Mouse (Mus musculus) embryo, embryonic 11 days (tissue): ENCODE results near the gene Bmp2.
A peak's percentile ranks its signal among the peaks of the same experiment; 100 is the strongest.

ENCODE experiments used
- DNase-seq: peaks from one replicate; pipeline ENCODE4 v3.0.0-alpha.2; 2015

Gene Bmp2

DNA sequence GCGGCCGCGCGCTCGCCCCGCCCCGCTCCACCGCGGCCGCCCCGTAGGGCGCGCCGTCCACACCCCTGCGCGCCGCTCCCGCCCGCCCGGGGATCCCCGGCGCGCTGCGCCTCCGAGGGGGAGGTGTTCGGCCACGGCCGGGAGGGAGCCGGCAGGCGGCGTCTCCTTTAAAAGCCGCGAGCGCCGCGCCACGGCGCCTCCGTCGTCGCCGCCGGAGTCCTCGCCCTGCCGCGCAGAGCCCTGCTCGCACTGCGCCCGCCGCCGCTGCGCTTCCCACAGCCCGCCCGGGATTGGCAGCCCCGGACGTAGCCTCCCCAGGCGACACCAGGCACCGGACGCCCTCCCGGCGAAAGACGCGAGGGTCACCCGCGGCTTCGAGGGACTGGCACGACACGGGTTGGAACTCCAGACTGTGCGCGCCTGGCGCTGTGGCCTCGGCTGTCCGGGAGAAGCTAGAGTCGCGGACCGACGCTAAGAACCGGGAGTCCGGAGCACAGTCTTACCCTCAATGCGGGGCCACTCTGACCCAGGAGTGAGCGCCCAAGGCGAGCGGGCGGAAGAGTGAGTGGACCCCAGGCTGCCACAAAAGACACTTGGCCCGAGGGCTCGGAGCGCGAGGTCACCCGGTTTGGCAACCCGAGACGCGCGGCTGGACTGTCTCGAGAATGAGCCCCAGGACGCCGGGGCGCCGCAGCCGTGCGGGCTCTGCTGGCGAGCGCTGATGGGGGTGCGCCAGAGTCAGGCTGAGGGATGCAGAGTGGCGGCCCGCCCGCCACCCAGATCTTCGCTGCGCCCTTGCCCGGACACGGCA lies at the start of gene Bmp2:
Gene Bmp2, plus strand, starts transcription at position 129 of the 811 bp plus-strand sequence.
- peak; percentile 80 for DNase-seq

DNA sequence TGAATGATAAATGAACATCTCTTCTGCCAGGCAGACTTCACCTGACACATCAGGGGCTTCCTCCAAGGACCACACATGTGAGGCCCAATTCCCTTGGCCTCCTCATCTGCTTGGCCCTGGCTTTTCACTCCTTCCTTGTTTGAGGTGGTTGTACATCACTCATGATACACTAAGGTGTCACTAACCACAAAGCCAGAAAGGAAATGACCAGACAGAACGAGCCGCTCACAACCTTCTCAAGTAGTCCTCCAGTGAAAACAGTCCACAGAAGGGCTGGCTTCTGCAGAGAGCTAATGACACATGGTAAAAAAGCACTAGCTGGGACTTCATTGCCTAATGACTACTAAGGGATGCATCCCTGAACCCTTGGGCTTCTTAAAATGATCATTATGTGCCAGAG lies 46.3 kb upstream of the Bmp2 start:
- no peak for DNase-seq

DNA sequence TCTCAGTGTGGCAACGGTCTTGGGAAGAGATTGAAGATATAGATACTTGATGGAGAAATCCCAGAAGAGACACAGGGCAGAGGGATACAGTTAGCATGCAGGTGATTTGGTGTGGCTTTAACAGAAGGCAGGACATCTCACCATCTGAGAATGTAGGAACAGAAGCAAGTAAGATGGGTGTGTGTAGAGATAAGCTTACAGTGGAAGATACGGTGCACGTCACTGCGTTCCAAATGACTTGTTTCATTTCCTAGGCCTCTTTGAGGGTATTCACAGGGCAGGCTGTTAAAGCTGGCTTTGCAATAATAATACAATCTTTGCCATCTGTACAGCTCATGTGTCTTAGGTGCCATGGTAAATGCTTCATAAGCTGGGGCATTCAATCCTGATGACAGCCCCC lies 44.9 kb upstream of the Bmp2 start:
- no peak for DNase-seq

DNA sequence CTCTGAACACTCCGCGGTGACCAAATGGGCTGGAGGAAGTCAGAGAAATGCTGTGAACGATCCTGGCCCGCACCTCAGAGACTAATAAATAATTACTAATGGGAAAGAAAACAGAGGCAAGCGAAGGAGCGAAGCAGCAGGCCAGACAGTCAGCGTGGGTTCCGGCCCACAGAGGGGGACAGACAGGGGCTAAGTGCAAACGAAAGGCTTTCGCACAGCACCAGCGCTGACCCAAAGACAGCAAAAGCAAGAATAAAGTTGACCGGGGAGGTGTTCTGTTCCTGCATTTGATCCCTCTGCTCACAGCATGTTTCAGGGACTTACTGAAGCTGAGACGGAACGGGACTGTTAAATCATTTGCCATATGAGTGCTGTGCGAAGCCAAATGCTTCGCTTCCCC lies 42.8 kb upstream of the Bmp2 start:
- DNase-seq, result peak; percentile 23

DNA sequence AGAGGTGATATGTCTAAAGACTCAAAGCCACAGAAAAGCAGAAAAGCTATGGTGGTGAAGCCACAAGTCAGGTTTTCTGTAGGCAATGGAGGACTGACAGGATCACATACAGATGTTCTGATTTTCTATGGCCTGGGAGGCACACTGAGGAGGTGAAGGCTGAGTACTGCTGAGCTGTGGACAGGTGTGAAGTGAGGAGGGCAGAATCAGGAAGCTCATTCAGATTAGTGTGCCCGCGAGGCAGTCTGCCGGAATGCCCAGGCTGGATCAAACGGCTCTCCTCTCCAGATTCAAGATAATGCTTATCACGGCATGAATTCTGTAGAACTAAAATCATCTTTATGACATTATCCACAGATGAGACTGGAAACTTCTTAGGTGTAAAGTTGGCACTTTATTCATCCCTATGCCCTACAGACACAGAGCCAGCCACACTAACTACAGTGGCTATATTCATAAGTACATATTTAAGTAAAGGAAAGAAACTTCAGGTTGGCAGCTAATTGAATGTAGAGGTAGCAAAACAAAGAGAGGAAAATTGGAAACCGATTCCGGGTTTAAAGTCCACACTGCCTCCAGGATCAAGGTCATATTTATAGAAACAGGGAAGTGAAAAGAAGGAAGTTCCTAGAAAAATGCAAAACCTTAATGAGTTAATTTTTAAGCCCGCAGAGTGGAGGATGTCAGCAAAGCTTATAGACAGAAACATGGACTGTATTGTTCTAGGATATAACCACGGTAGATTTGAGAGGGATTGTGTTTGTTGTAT lies 40.8 kb upstream of the Bmp2 start:
- no peak for DNase-seq

DNA sequence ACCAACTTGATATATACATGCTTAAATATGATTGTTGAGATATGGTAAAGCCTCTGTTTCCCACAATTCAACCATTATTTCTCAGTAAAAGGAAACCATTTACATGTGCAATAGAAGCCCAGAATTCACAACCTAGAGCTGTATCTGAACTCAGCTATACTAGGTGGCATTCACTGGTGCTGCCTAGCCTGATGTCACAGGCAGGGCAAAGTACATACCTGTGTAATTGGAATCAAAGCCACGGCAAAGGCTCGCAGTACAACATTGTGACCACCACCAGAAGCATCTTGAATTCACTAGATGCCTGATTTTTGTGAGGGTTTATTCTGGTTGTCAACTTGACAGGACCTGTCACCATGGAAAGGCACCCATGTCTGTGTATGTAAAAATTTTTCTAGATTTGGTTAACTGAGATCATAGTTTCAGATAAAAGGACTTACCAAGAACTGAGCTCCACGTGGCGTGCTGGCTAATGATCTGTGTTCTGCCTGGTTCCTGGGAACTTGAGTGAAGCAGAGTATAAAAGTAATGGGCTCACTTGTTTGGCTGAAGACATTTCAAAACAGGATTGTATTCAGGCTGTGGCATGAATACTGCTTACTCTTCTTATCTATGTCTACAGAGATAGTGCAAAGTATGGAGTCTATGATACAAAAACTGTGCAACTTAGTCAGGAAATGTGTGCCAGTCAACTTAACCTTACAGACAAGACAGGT lies 35.5 kb upstream of the Bmp2 start:
- DNase-seq, result no peak

DNA sequence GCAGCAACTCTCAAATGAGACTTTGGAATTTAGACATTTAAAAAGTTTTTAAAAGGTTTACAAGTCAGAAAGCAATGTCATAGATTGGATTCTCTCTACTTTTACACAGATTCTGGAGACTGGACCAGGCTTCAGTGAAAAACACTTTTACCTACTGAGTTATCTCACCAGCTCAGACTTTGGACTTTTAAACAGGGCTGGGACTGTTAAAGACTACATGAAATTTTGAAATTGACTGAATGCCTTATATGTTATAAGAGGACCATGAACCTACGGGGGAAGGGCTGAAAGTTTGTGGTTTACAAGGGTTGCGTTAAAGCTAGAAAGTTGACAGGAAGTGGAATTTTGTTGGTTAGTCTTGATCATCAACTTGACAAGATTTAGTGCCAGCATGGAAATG lies 34.1 kb upstream of the Bmp2 start:
- no peak for DNase-seq

DNA sequence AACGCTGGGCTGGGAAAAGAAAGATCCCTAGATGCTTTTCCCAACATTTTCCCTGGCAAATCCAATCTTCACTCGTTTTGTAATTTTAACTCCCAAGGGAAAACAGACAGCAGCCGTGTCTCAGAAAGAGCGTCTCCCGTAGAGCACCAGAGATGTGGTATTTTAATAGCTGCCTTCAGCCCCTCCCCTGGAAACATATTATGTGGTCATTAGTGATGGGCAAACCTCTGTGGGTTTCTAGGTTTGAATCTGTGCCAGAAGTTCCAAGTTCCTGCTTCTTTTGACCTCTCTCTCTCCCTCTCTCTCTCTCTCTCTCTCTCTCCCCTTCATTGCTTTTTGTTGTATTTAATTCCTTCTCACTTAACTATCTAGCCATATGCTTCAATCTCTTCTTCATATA lies 30.8 kb upstream of the Bmp2 start:
- DNase-seq, result no peak

DNA sequence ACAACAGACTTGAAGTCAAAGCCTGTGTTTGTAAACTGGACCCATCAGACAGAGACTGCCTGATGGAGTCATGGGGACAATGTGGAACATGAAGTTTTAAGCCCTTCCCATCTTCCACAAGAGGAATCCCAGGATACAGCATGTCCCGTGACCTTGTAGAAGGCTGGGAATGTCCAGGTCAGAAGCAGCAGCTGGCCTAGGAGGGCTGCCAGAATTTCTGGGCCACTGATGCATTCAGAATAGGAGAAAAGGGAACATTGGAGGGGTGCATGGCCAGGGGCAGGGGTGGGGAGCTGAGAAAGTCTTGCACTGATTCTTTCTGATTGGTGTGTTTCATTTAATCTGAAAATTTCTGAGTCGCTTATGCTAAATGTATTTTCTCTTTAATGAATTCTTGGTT lies 29.8 kb upstream of the Bmp2 start:
- DNase-seq, result no peak

DNA sequence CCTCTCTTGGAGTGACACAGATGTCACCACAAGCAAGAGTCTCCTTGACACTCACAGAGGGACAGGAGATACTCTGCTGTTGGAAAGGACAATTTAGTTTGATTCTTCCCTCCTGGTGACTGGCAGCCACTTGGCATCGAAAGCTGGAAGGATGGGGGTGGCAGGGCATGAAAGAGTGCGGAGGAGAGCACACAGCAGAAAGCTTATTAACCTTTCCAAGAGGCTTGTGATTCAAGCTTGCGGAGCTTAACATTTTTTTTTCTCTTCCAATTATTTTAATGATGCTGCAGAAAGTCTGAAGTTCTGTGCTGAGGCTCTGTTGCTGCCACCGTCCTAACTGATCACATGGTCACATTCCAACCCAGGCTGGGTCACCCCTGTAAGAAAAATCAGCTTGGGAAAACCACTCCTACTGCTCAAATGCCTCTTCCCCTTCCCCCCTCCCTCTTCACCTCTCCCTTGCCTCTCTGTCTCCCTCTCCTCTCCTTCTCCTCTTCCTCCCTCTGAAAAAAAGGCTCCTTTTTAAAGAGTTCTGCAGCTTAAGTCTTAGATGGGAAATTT lies 26.3 kb upstream of the Bmp2 start:
- DNase-seq, result peak; percentile 16

DNA sequence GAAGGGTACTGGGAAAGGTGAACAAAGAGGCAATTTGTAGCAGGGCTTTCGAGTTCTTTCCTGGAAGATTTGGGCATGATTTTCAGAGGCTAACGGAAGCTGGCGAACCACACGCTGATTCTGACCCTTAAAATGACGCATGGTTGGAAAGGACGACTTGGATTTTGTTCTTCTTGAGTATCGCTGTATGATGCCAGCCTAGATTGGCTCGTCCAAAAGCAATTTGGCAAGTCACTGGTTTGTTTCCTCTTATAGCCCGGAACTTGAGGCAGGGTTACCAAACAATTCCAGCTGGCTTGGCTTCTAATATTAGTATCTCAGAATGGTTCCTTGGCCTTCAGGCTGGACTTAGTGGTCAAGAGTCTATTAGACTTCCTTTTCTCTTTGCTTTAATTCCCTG lies 22.6 kb upstream of the Bmp2 start:
- DNase-seq, result no peak

DNA sequence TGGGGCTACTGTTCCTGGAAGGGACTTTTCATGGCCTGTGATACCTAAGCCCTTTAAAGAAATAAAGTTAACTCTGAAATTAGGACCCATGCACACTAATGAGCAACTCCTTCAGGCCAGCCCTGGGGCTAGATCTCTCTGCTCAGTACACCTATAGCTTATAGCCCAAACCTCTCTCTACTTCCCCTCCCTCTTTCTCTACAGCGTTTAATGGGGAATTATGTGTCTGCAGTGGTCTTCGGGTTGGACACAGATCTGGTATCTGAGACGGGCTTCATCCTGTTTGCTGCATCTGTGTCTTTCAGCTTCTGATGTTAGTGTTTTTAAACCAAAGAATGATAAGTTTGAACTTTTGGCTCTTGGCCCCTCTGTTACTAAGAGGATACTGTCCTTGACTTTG lies 18.9 kb upstream of the Bmp2 start:
- DNase-seq, result no peak

DNA sequence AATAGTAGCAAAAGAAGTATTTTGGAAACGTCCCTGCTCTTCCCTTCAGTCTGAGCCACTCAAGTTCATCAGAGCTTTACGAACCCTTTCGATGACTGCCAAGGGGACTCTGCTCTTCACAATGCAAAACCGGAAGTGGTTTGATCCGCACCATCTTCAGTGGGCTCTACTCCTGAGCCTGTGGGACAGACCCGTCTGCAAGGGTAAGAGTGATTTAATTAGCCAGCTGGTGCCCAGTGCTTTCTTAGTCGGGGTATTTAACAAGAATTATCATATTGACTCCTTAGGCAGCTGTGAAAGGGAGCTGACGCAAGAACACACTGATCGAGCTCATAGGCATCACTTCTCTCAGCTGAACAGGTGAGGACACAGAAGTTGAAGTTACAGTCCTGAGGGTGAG lies 16.5 kb upstream of the Bmp2 start:
- DNase-seq, result no peak

DNA sequence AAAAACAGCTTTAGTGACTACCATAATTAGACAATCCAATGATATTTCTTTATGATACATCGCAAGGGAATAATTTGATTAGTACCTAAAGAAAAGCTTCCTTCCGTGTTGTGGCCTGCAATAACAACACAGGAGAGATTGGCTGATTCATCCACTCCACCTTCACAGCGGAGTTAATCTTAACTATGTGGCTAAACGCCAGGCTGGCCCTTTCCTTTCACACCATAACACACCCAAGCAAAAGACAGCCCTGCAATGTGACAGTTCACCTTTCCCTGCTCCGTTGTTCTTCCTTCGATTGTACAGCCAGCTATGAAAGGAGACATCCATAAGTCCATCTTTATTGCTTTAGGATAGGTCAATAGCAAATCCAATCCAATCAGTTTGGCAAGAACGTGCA lies 15.1 kb upstream of the Bmp2 start:
- no peak for DNase-seq

DNA sequence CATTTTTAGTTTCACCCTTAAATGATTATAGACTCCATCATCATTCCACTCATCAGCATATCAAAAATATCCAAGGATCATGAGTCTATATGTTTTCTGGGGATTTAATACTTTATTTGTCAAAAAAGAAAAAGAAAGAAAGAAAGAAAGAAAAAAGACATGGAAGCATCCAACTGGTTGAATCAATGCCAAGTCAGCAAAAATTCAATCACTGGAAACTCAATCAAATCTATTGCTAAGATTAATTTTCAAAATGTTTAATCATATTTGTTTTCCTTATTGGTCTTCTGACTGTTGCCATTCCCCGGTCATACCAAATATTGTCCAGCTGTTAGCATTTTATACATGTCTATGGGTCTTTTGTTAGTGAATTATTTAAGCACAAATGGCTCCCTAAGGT lies 11.3 kb upstream of the Bmp2 start:
- DNase-seq, result no peak

DNA sequence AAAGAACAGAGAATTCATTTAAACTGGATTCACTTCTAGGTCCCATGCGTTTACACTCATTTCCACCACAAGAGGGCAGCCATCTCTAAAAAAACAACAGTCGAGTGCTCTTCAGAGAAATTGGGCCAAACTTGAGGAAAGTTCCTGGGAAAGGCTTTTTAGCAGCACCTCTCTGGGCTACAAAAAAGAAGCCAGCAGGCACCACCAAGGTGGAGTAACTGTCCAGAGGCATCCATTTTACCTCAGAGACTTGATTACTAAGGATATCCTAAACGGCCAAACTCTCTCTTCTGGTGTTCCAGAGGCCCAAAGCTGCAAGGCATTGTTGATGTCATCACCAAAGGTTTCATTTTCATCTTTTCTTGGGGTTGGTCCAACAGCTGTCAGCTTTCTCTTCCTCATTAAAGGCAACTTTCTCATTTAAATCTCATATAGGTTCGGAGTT lies 1.7 kb upstream of the Bmp2 start:
- peak; percentile 83 for DNase-seq

DNA sequence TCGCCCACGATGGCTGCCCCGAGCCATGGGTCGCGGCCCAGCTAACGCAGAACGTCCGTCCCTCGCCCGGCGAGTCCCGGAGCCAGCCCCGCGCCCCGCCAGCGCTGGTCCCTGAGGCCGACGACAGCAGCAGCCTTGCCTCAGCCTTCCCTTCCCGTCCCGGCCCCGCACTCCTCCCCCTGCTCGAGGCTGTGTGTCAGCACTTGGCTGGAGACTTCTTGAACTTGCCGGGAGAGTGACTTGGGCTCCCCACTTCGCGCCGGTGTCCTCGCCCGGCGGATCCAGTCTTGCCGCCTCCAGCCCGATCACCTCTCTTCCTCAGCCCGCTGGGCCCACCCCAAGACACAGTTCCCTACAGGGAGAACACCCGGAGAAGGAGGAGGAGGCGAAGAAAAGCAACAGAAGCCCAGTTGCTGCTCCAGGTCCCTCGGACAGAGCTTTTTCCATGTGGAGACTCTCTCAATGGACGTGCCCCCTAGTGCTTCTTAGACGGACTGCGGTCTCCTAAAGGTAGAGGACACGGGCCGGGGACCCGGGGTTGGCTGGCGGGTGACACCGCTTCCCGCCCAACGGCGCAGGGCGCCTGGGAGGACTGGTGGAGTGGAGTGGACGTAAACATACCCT lies 995 bp downstream of the Bmp2 start:
- DNase-seq, result peak; percentile 52

DNA sequence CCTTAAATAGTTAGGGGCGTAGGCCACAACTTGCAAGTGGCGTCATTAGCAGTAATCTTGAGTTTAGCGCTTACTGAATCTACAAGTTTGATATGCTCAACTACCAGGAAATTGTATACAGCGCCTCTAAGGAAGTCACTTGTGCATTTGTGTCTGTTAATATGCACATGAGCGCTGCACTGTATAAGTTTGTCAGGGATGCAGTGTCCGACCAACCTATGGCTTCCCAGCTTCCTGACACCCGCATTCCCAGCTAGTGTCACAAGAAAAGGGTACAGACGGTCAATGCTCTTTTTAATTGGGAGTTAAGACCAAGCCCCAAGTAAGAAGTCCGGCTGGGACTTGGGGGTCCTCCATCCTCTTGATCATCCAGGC lies 1.9 kb downstream of the Bmp2 start:
- DNase-seq, result no peak

DNA sequence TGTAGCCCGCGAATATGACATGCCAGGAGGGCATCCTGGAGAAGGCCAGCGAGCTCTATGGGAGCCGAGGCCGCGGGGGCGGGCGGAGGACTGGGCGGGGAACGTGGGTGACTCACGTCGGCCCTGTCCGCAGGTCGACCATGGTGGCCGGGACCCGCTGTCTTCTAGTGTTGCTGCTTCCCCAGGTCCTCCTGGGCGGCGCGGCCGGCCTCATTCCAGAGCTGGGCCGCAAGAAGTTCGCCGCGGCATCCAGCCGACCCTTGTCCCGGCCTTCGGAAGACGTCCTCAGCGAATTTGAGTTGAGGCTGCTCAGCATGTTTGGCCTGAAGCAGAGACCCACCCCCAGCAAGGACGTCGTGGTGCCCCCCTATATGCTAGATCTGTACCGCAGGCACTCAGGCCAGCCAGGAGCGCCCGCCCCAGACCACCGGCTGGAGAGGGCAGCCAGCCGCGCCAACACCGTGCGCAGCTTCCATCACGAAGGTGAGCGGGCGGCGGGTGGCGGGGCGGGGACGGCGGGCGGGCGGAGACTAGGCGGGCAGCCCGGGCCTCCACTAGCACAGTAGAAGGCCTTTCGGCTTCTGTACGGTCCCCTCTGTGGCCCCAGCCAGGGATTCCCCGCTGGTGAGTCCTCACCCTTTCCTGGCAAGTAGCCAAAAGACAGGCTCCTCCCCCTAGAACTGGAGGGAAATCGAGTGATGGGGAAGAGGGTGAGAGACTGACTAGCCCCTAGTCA lies 2.5 kb downstream of the Bmp2 start:
- DNase-seq, result peak; percentile 69

DNA sequence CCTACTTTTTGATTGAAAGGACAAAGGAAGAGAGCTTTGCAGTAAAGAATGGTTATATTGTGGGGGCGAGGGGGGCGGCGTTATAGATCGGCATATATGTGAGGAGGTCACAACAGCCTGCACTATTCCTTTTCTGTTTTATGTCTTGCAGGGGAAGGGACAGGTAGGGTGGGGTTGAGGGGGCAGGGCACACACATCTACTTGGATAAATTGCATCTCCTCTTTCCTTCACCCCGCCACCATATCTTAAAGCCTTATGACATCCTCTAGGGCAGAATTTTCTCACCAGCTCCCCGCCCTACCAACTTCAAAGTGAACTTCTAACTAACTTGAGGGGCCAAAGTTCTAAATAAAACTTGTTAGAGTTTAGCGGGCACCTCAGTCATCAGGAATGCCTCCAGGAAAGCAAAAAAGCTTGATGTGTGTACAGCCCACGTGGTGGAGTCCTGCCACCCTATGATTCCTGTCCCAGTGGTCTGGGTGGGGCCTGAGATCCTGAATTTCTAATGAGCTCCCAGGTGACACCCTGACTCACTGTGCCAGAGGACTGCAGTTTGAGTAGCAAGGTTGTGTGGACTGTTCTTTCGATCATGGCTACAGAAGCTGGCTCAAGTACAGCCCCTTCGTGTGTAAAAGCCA lies 12.4 kb downstream of the Bmp2 start:
- DNase-seq, result no peak

DNA sequence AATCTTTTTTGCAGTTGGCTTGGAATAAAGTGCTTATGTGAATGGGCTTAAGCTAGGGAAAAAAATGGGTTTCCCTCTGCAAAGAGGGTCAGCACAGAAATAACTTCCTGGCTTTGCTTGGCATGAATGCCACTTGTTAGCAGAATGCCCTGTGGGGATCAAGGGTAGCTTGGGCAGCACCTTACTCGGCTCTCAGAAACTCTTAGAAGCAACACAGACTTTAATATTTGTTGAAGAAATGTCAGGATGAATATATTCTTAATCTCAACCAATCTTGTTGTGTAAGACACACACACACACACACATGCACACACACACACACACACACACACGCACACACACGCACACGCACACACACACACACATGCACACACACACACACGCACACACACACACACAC lies 13.5 kb downstream of the Bmp2 start:
- DNase-seq, result no peak
